Comparison of ENCODE assay signal across 1 mouse cellular context in the genomic region with DNA sequence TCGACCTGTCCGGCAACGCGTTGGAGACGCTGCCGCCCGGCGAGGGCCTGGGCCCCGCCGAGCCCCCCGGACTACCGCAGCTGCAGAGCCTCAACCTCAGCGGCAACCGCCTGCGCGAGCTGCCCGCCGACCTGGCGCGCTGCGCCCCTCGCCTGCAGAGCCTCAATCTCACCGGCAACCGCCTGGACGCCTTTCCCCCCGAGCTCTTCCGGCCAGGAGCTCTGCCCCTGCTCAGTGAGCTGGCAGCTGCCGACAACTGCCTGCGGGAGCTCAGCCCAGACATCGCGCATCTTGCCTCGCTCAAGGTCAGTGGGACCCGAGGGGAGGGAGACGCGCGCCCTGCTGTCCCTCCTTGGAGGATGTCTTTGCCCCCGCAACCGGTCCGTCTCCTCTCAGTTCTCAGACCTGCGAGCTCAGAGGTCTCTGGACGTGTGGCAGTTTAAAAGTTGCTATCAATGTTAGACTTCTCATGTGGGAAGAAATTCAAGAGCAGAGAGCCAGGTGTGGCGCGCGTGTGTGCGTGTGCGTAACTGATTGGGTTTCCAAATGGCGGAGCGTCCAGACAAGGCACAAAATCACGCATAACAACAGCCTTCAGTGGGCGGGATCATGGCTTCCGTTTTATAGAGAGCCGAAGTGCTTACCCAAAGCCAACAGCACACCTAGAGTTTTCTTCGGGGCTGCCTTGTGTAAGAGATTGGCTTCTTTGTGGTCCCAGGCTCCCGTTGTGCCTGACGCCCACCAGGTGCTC.
TF ChIP-seq lines count a peak whose summit lies in the region.

No protein-coding gene starts in this region.

TF ChIP-seq in CH12.LX, 34 proteins besides CTCF, POLR2A, EP300 and RAD21:
- TF ChIP-seq ZKSCAN1 (IDR thresholded peaks at IDR 0.05; ENCODE audit: borderline replicate concordance, low read depth, low read length), result no peak
- no peak for TF ChIP-seq MEF2A (IDR thresholded peaks at IDR 0.05; ENCODE audit: borderline replicate concordance, low read depth, low read length)
- no peak for TF ChIP-seq ZNF384 (IDR thresholded peaks at IDR 0.05; ENCODE audit: low read depth, low read length)
- no peak for TF ChIP-seq POLR2AphosphoS2 (IDR thresholded peaks at IDR 0.05; ENCODE audit: low read depth, low read length)
- no peak for TF ChIP-seq KAT2A (IDR thresholded peaks at IDR 0.05; ENCODE audit: insufficient replicate concordance, low read length)
- no peak for TF ChIP-seq NELFE (IDR thresholded peaks at IDR 0.05; ENCODE audit: low read depth, low read length)
- TF ChIP-seq USF2 (conservative IDR thresholded peaks at IDR 0.05; ENCODE audit: low read depth, low read length), result no peak
- no peak for TF ChIP-seq IRF4 (IDR thresholded peaks at IDR 0.05; ENCODE audit: low read depth, low read length)
TF ChIP-seq in CH12.LX: peak in this region for 0.
